Mouse (Mus musculus) small intestine, adult 2 months (tissue): ENCODE data around the gene Sh3tc1. TPM values are rescaled to one million over a fixed set of nuclear protein-coding genes. Genes with fewer than 3 reads are reported as not detected.
A peak's percentile ranks its signal among the peaks of the same experiment; 100 is the strongest.

ENCODE experiments used
- H3K27ac ChIP-seq: fragments of 200-500 bp; 2 replicates; pipeline ENCODE4 v1.5.1; 2012; ENCODE audit warnings: low read depth, low read length, control low read depth, inconsistent platforms; ENCODE audit not compliant: insufficient read depth
- H3K27me3 ChIP-seq: fragments of 200-500 bp; 2 replicates; pipeline ENCODE4 v1.6.1; 2012; ENCODE audit warnings: mild to moderate bottlenecking, moderate library complexity, low read length, inconsistent platforms; ENCODE audit not compliant: control insufficient read depth, insufficient read depth
- H3K36me3 ChIP-seq: fragments of 200-500 bp; 2 replicates; pipeline ENCODE4 v1.6.1; 2012; ENCODE audit warnings: mild to moderate bottlenecking, low read length, control low read depth, inconsistent platforms; ENCODE audit not compliant: control insufficient read depth, insufficient read depth
- H3K4me1 ChIP-seq: fragments of 200-500 bp; 2 replicates; pipeline ENCODE4 v1.6.1; 2012; ENCODE audit warnings: low read length, inconsistent platforms, mixed read lengths; ENCODE audit not compliant: control insufficient read depth, insufficient read depth, insufficient read length
- H3K4me3 ChIP-seq: fragments of 200-500 bp; 2 replicates; pipeline ENCODE4 v1.5.1; 2012; ENCODE audit warnings: low read depth, mild to moderate bottlenecking, control low read depth, inconsistent platforms, low read length, moderate library complexity
- CTCF ChIP-seq: fragments of 200-500 bp; IDR thresholded peaks from 2 replicates; pipeline ENCODE4 v1.5.1; 2012; ENCODE audit warnings: low read depth, mild to moderate bottlenecking, control low read depth, inconsistent platforms, low read length, moderate library complexity, mixed read lengths; ENCODE audit not compliant: insufficient replicate concordance, insufficient read length; ENCODE audit errors: extremely low read depth
- POLR2A ChIP-seq: fragments of 200-500 bp; IDR thresholded peaks from 2 replicates; pipeline ENCODE4 v1.6.1; 2012; ENCODE audit warnings: low read depth, mild to moderate bottlenecking, control low read depth, inconsistent platforms, low read length, moderate library complexity
- WGBS: fragments of 180-500 bp; shearing (Covaris S2); methylation state at CpG from one replicate; pipeline ENCODE4 v1.1.7; 2018; 5-methylcytosine and 5-hydroxymethylcytosine counted together
- polyA plus RNA-seq: library from polyadenylated mRNA; depleted of rRNA; stranded (reverse); fragments of >200 nt; gene quantifications from 2 replicates; pipeline ENCODE4 v1.2.3, GENCODE M21; 2012

Sh3tc1 gene
- polyA plus RNA-seq, 1 experiment, result 7.7 TPM

DNA sequence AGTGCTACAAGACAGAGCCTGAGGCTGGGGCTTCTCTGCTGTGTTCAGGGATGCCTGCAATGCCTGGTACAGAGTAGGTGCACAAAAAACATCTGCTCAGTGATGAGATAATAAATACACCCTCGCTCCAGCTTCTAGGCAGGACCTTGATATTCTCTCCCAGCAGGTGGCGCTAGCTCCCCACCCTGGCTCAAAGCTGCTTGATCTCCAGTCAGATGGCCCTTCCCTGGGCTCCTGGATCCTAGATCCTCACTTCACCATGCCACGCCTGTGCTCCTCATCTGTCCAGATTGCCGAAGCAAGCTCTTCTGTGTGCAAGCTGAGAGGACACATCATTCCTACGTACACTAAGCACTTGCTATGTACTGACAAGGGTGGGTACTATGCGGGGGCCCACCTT lies 38.7 kb downstream of the Sh3tc1 start:
- H3K4me1 ChIP-seq, result no peaks in the 10 kb centered on the region
- WGBS, result 39% methylated on average over 6 of the region's 6 CpGs

GRCm38 (mm10) chr5:35695815-35696214 lies 44.0 kb downstream of the Sh3tc1 start:
- TF ChIP-seq POLR2A (no peak), CTCF (no peak)
- Histone ChIP-seq H3K27ac (no peak overlapping the region), H3K4me1 (no peaks in the 10 kb centered on the region), H3K4me3 (no peak overlapping the region), H3K36me3 (peaks cover 1% of the 10 kb centered on the region; the same call in 1 of the 2 replicates), H3K27me3 (no peaks in the 10 kb centered on the region)
- 29% methylated on average over 5 of the region's 5 CpGs for WGBS

More for the DNA sequence above, 38.7 kb downstream of the Sh3tc1 start:
- TF ChIP-seq POLR2A (no peak), CTCF (peak; percentile 95)
- Histone ChIP-seq H3K27me3 (no peaks in the 10 kb centered on the region), H3K4me3 (no peak overlapping the region), H3K27ac (no peak overlapping the region), H3K36me3 (peaks cover 1% of the 10 kb centered on the region; the same call in 1 of the 2 replicates)

DNA sequence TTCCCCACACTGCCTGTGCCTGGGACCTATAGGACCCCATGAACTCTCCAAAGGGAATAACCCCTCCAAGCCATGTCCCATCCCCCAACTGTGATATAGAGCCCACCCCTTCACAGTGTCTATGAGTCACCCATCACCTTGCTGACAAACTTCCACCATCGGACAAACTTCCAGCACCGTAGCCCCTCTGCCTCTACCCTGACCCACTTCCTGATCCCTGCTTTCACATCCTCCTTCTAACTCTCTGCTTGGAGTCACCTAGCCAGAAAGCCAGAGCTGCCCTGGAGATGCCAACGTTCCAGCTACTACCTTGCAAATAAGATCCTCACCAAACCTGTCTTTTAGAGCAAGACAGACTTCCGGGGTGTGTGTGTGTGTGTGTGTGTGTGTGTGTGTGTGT lies 46.1 kb downstream of the Sh3tc1 start:
- WGBS, result 63% methylated on average over 4 of the region's 4 CpGs
- Histone ChIP-seq H3K27me3 (no peaks in the 10 kb centered on the region), H3K4me1 (no peaks in the 10 kb centered on the region), H3K36me3 (no peaks in the 10 kb centered on the region), H3K27ac (no peak overlapping the region), H3K4me3 (no peak overlapping the region)
- TF ChIP-seq CTCF, result no peak
- TF ChIP-seq POLR2A, result no peak

DNA sequence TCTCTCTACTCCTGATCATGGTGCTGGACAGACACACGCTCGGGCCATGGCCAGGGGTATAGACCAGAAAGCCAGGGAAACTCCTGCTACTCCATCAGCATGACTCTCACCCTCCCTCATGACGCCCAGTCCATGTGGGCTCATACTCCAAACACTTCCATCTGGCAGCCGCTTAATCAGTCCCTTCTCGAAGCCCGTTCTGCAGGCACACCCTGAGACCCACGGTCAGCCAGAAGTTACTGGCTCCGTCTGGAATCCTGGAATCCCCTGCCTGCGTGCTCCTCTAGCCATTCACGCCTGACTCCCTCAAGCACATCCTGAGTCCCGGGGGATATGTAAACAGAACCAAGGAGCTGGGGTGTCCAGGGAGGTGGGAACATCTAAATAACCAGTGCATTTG lies 48.5 kb downstream of the Sh3tc1 start:
- Histone ChIP-seq H3K4me3 (no peak overlapping the region), H3K4me1 (no peaks in the 10 kb centered on the region; the same call in 1 of the 2 replicates), H3K36me3 (no peaks in the 10 kb centered on the region), H3K27ac (no peak overlapping the region), H3K27me3 (no peaks in the 10 kb centered on the region)
- WGBS, result 34% methylated on average over 11 of the region's 11 CpGs
- TF ChIP-seq POLR2A (no peak), CTCF (no peak)

- Histone ChIP-seq H3K4me3 (no peak overlapping the region), H3K36me3 (no peaks in the 10 kb centered on the region), H3K27me3 (no peaks in the 10 kb centered on the region), H3K4me1 (no peaks in the 10 kb centered on the region; the same call in 1 of the 2 replicates), H3K27ac (no peak overlapping the region)
- 83% methylated on average over 8 of the region's 8 CpGs for WGBS
- TF ChIP-seq POLR2A (no peak), CTCF (no peak)
Observed at GRCm38 (mm10) chr5:35690485-35691165, 49.2 kb downstream of the Sh3tc1 start.

DNA sequence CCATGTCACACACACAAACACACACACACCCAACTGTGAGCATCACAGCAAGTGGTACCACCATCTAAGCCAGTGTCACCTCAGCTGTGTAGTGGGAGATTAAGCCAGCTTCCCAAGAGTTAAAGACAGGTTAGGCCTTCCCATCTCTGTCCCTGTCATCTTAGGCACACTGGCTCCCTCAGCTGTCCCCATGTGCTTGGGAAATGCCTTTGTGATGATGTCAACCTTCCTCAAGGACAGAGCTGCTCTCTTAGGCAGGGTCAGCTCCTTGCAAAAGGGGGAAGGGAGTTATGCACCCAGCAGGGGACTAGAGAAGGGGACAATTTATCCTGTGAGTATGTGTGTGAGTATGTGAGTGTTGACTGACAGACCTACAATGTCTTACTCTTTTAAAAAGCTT lies 50.4 kb downstream of the Sh3tc1 start:
- H3K4me3 ChIP-seq, result no peak overlapping the region
- H3K27me3 ChIP-seq, result no peaks in the 10 kb centered on the region
- TF ChIP-seq CTCF (no peak), POLR2A (no peak)
- no peaks in the 10 kb centered on the region; the same call in 1 of the 2 replicates for H3K4me1 ChIP-seq
- no peaks in the 10 kb centered on the region for H3K36me3 ChIP-seq
- no peak overlapping the region for H3K27ac ChIP-seq

DNA sequence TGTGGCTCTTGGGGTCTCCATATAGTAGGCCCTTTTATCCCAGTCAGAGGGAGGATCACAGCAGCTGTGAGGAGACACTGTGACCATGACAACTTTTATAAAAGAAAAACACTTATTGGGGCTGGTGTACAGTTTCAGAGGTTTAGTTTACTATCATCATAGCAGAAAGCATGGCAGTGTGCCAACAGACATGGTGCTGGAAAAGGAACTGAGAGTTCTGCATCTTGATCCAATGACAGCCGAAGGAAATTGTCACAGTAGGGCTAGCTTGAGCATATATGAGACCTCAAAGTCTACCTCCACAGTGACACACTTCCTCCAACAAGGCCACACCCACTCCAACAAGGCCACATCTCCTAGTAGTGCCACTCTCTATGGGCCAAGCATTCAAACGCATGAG lies 50.9 kb downstream of the Sh3tc1 start:
- H3K27ac ChIP-seq, result no peak overlapping the region
- no peaks in the 10 kb centered on the region for H3K36me3 ChIP-seq
- no peaks in the 10 kb centered on the region; the same call in 1 of the 2 replicates for H3K4me1 ChIP-seq
- no peaks in the 10 kb centered on the region for H3K27me3 ChIP-seq
- 77% methylated on average over 2 of the region's 2 CpGs for WGBS
- no peak overlapping the region for H3K4me3 ChIP-seq
- TF ChIP-seq CTCF, result no peak
- no peak for TF ChIP-seq POLR2A
